ENCODE assay signal across 8 mouse cellular contexts in genomic region chr13:73970545-73971448, GRCm38 (mm10). TPM values are rescaled to one million over a fixed set of nuclear protein-coding genes. Genes with fewer than 3 reads are reported as not detected.
DNase-seq lines count a peak whose midpoint lies in the region; ATAC-seq and TF ChIP-seq lines count a peak whose summit lies in the region.

No protein-coding gene starts in this region.

- H3K27ac ChIP-seq in forebrain, embryonic 13.5 days: no peak overlapping the region
- H3K27ac ChIP-seq in liver, postnatal 0 days (ENCODE audit: low read depth): peak overlapping the region; percentile 60
- no peak overlapping the region for H3K27ac ChIP-seq in neural tube, embryonic 14.5 days (ENCODE audit: low read depth, low read length)

- TF ChIP-seq EP300 in liver, postnatal 0 days (IDR thresholded peaks at IDR 0.05; ENCODE audit: low read depth): peak; percentile 38; the same call in 1 of the 2 replicates

- DNase-seq in MEL-GATA-1-ER (ENCODE audit: extremely low read depth, low read depth): peak; percentile 41
- peak; percentile 50 for DNase-seq in c-Kit-positive CD71-positive TER-119-positive erythroid progenitor cells, embryonic 14.5 days (ENCODE audit: low spot score)
- peak; percentile 81 to 87 for DNase-seq in heart, postnatal 14 days
- peak; percentile 72 to 89 for DNase-seq in kidney, postnatal 36 days
- DNase-seq in liver, postnatal 0 days: peak; percentile 54
- DNase-seq in thymus, postnatal 36 days: peak; percentile 5 to 9

- intact Hi-C loops in heart, postnatal 14 days (cut with DNase I): loop anchor here (1.0 to 5.0 kb wide), 2 partner anchors 56 to 127 kb away; no protein-coding TSS in a partner anchor

- ATAC-seq in forebrain, embryonic 13.5 days: peak; percentile 90
- peak; percentile 87 for ATAC-seq in liver, postnatal 0 days
- peak; percentile 94 for ATAC-seq in neural tube, embryonic 14.5 days (ENCODE audit: low read depth)

- no peak overlapping the region for H3K9ac ChIP-seq in forebrain, embryonic 13.5 days
- H3K9ac ChIP-seq in liver, postnatal 0 days (replicated peaks): no peak overlapping the region; the same call in 1 of the 2 replicates
- no peak overlapping the region for H3K9ac ChIP-seq in neural tube, embryonic 14.5 days (replicated peaks; ENCODE audit: low read depth, low read length)

- H3K4me1 ChIP-seq in forebrain, embryonic 13.5 days: no peaks in the 10 kb centered on the region
- 0 out of 2 replicates have a peak, but pooled peaks cover 8% of the 10 kb centered on the region for H3K4me1 ChIP-seq in liver, postnatal 0 days (ENCODE audit: insufficient read depth)
- H3K4me1 ChIP-seq in neural tube, embryonic 14.5 days (ENCODE audit: control insufficient read depth, insufficient read depth, low read length): no peaks in the 10 kb centered on the region

- no peak overlapping the region for H3K4me2 ChIP-seq in forebrain, embryonic 13.5 days
- peak overlapping the region; percentile 70 for H3K4me2 ChIP-seq in liver, postnatal 0 days (ENCODE audit: low read depth, low read length)
- no peak overlapping the region for H3K4me2 ChIP-seq in neural tube, embryonic 14.5 days (ENCODE audit: low read depth, low read length)

- H3K9me3 ChIP-seq in forebrain, embryonic 13.5 days (replicated peaks): no peaks in the 10 kb centered on the region
- H3K9me3 ChIP-seq in liver, postnatal 0 days (ENCODE audit: low read length): no peaks in the 10 kb centered on the region
- no peaks in the 10 kb centered on the region for H3K9me3 ChIP-seq in neural tube, embryonic 14.5 days (ENCODE audit: control insufficient read depth, low read length)

- peak; percentile 90 for TF ChIP-seq CTCF in liver, postnatal 0 days (IDR thresholded peaks at IDR 0.05; ENCODE audit: low read depth)

- no peaks in the 10 kb centered on the region for H3K36me3 ChIP-seq in forebrain, embryonic 13.5 days (ENCODE audit: poor library complexity, severe bottlenecking)
- no peaks in the 10 kb centered on the region for H3K36me3 ChIP-seq in liver, postnatal 0 days (replicated peaks; ENCODE audit: insufficient read depth, low read length)
- H3K36me3 ChIP-seq in neural tube, embryonic 14.5 days (ENCODE audit: control insufficient read depth, insufficient read depth, low read length): no peaks in the 10 kb centered on the region

- 39% methylated on average over 12 of the region's 12 CpGs for WGBS in forebrain, embryonic 13.5 days
- 12% methylated on average over 12 of the region's 12 CpGs for WGBS in liver, postnatal 0 days (ENCODE audit: insufficient replicate concordance)
- WGBS in neural tube, embryonic 14.5 days: 46% methylated on average over 12 of the region's 12 CpGs

- no peaks in the 10 kb centered on the region for H3K27me3 ChIP-seq in forebrain, embryonic 13.5 days
- H3K27me3 ChIP-seq in liver, postnatal 0 days (ENCODE audit: insufficient read depth, low read length): no peaks in the 10 kb centered on the region
- H3K27me3 ChIP-seq in neural tube, embryonic 14.5 days (ENCODE audit: control insufficient read depth, insufficient read depth, low read length): no peaks in the 10 kb centered on the region

- no peak overlapping the region for H3K4me3 ChIP-seq in forebrain, embryonic 13.5 days
- H3K4me3 ChIP-seq in liver, postnatal 0 days (ENCODE audit: low read depth, low read length): no peak overlapping the region
- H3K4me3 ChIP-seq in neural tube, embryonic 14.5 days (ENCODE audit: low read depth, low read length): no peak overlapping the region

RNA-seq across cellular contexts. Expression of gene Zdhhc11, which starts 7.1 kb away (rescaled TPM):
- polyA plus RNA-seq in forebrain, embryonic 13.5 days (2015; fragmentation: Nextera tagmentation; extraction: Ambion mirVana): not detected in 2 replicates
- total RNA-seq in heart, postnatal 14 days (2021): not detected
- polyA plus RNA-seq in liver, postnatal 0 days (2015; fragmentation: Nextera tagmentation; extraction: Ambion mirVana): not detected in 2 replicates
- polyA plus RNA-seq in neural tube, embryonic 14.5 days (2014; fragmentation: Nextera tagmentation; extraction: Ambion mirVana): not detected in 2 replicates

RNA-seq across cellular contexts. Expression of gene Brd9, which starts 33.2 kb away (rescaled TPM):
- polyA plus RNA-seq in forebrain, embryonic 13.5 days (2015; fragmentation: Nextera tagmentation; extraction: Ambion mirVana): 87.9 and 89.7 TPM in 2 replicates
- total RNA-seq in heart, postnatal 14 days (2021): 10 to 100 TPM; 23.3 to 24.8 TPM
- 10.3 and 10.6 TPM in 2 replicates for polyA plus RNA-seq in liver, postnatal 0 days (2015; fragmentation: Nextera tagmentation; extraction: Ambion mirVana)
- polyA plus RNA-seq in neural tube, embryonic 14.5 days (2014; fragmentation: Nextera tagmentation; extraction: Ambion mirVana): 85.7 and 89.5 TPM in 2 replicates

RNA-seq across cellular contexts. Expression of gene Trip13, which starts 33.2 kb away (rescaled TPM):
- 30.8 and 33.8 TPM in 2 replicates for polyA plus RNA-seq in forebrain, embryonic 13.5 days (2015; fragmentation: Nextera tagmentation; extraction: Ambion mirVana)
- 1 to 10 TPM in 1 of 2 experiments, under 1 TPM in 1; 0.62 to 1.4 TPM for total RNA-seq in heart, postnatal 14 days (2021)
- 6.9 and 7.7 TPM in 2 replicates for polyA plus RNA-seq in liver, postnatal 0 days (2015; fragmentation: Nextera tagmentation; extraction: Ambion mirVana)
- polyA plus RNA-seq in neural tube, embryonic 14.5 days (2014; fragmentation: Nextera tagmentation; extraction: Ambion mirVana): 7.8 and 8.7 TPM in 2 replicates

RNA-seq across cellular contexts. Expression of gene Tppp, which starts 38.4 kb away (rescaled TPM):
- 3.7 and 5.1 TPM in 2 replicates for polyA plus RNA-seq in forebrain, embryonic 13.5 days (2015; fragmentation: Nextera tagmentation; extraction: Ambion mirVana)
- total RNA-seq in heart, postnatal 14 days (2021): 10 to 100 TPM; 17.2 to 24.1 TPM
- polyA plus RNA-seq in liver, postnatal 0 days (2015; fragmentation: Nextera tagmentation; extraction: Ambion mirVana): 0.36 and 0.42 TPM in 2 replicates
- 13.3 and 14.0 TPM in 2 replicates for polyA plus RNA-seq in neural tube, embryonic 14.5 days (2014; fragmentation: Nextera tagmentation; extraction: Ambion mirVana)

Comparison
In these comparisons a context has a peak if more than half of its experiments do, and no peak if none do; other contexts are left out.
1. DNase-seq: peak in every context shown above with its lines; median percentile 84 in heart, postnatal 14 days; 80 in kidney, postnatal 36 days; 54 in liver, postnatal 0 days; 50 in c-Kit-positive CD71-positive TER-119-positive erythroid progenitor cells, embryonic 14.5 days; 41 in MEL-GATA-1-ER; 7 in thymus, postnatal 36 days.